Mouse (Mus musculus): ENCODE data around the gene Ucma.

The Ucma gene

GRCm38 (mm10) chr2:5011898-5012490, 36.1 kb downstream of the Ucma start:
- DNase-seq, result no peak

- peak; percentile 88 for DNase-seq
These were observed 36.8 kb downstream of the Ucma start, which contains the start of gene Mcm10 for GRCm38 (mm10) chr2:5012491-5013324. Mcm10 (minus strand) TSS chr2:5012791.

- DNase-seq, result no peak
These were observed 38.7 kb downstream of the Ucma start for GRCm38 (mm10) chr2:5014616-5015015.

- DNase-seq, result no peak
These were observed 39.6 kb downstream of the Ucma start for GRCm38 (mm10) chr2:5015527-5015926.

GRCm38 (mm10) chr2:5016922-5017321, 41.0 kb downstream of the Ucma start:
- DNase-seq, result no peak

- peak; percentile 48 for DNase-seq
These were observed 43.8 kb downstream of the Ucma start for GRCm38 (mm10) chr2:5019708-5020107.

- DNase-seq, result no peak
These were observed 47.4 kb downstream of the Ucma start for GRCm38 (mm10) chr2:5023275-5023674.

GRCm38 (mm10) chr2:5023699-5024399, 47.9 kb downstream of the Ucma start:
- DNase-seq, result no peak

GRCm38 (mm10) chr2:5025162-5025733, 49.3 kb downstream of the Ucma start:
- no peak for DNase-seq

- no peak for DNase-seq
These were observed 51.1 kb downstream of the Ucma start for GRCm38 (mm10) chr2:5027057-5027456.

- DNase-seq, result no peak
These were observed 52.1 kb downstream of the Ucma start for GRCm38 (mm10) chr2:5028047-5028446.

GRCm38 (mm10) chr2:5029808-5030207, 53.9 kb downstream of the Ucma start:
- no peak for DNase-seq

GRCm38 (mm10) chr2:5031215-5031614, 55.3 kb downstream of the Ucma start:
- peak; percentile 54 for DNase-seq

- DNase-seq, result no peak
These were observed 56.7 kb downstream of the Ucma start for GRCm38 (mm10) chr2:5032665-5033064.

GRCm38 (mm10) chr2:5033546-5034420, 57.9 kb downstream of the Ucma start:
- no peak for DNase-seq

- DNase-seq, result no peak
These were observed 58.9 kb downstream of the Ucma start for GRCm38 (mm10) chr2:5034801-5035200.

- DNase-seq, result no peak
These were observed 59.3 kb downstream of the Ucma start for GRCm38 (mm10) chr2:5035241-5035640.
